Comparison of ENCODE assay signal across 10 mouse cellular contexts in the genomic region with DNA sequence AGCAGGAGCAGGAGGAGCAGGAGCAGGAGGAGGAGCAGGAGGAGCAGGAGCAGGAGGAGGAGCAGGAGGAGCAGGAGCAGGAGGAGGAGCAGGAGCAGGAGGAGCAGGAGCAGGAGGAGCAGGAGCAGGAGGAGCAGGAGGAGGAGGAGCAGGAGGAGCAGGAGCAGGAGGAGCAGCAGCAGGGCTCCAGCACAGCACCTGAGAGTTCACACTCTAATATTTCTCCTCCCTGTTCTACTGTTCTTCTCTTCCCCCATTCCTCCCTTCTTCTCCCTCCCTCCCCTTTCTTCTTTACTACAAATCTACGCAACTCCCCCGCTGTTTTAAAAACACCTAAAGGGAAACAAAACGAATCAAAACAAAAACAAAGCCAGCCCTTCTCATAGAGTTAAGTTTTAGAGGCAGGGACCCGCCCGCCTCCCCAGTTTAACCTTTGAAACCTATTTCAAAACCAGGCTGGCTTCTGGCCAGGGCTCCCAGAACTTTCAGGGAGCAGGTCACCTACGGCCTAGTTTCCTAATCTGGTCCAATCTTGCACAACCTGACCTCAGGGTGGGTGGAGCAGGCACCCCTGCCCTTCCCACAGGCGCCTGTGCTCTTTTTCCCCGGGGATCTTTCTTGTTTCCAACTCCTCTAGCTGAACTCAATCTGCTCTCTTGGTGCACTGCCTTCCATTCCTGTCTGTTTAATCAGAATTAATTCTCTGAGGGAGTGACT.
DNase-seq lines count a peak whose midpoint lies in the region; ATAC-seq and TF ChIP-seq lines count a peak whose summit lies in the region.
"Had no signal": no experiment of that assay in that cellular context is flagged by ENCODE, and none has a peak within 500 bp of the region (broad histone marks: within the 10 kb centered on the region; RNA-seq: fewer than 3 reads in every experiment).

No protein-coding gene starts in this region.

- no peak overlapping the region for H3K4me3 ChIP-seq in kidney, embryonic 14.5 days (ENCODE audit: low read length)
- H3K4me3 ChIP-seq in hindbrain, postnatal 0 days (ENCODE audit: low read length): no peak overlapping the region
- H3K4me3 ChIP-seq: embryonic facial prominence, embryonic 15.5 days; neural tube, embryonic 12.5 days had no signal

- no peaks in the 10 kb centered on the region for H3K36me3 ChIP-seq in kidney, embryonic 14.5 days (ENCODE audit: control insufficient read depth, insufficient read depth, low read length)
- H3K36me3 ChIP-seq in hindbrain, postnatal 0 days (ENCODE audit: insufficient read depth, low read length): no peaks in the 10 kb centered on the region
- H3K36me3 ChIP-seq: embryonic facial prominence, embryonic 15.5 days; neural tube, embryonic 12.5 days had no signal

- no peak overlapping the region for H3K4me2 ChIP-seq in kidney, embryonic 14.5 days (replicated peaks; ENCODE audit: low read depth, low read length)
- no peak overlapping the region for H3K4me2 ChIP-seq in hindbrain, postnatal 0 days (ENCODE audit: low read depth, low read length)
- H3K4me2 ChIP-seq: embryonic facial prominence, embryonic 15.5 days; neural tube, embryonic 12.5 days had no signal

- TF ChIP-seq CTCF in hindbrain, postnatal 0 days (IDR thresholded peaks at IDR 0.05; ENCODE audit: low read depth): no peak

- ATAC-seq in erythroblast, adult 5-6 weeks (replicated peaks; ENCODE audit: low FRiP score, poor library complexity, severe bottlenecking): 0 out of 2 replicates have a peak, but pooled peaks have one; percentile 19
- ATAC-seq in kidney, embryonic 14.5 days (ENCODE audit: low FRiP score, low TSS enrichment): peak; percentile 69
- no peak for ATAC-seq in hindbrain, postnatal 0 days

- 35% methylated on average over 8 of the region's 8 CpGs for WGBS in kidney, embryonic 14.5 days
- WGBS in hindbrain, postnatal 0 days: 61% methylated on average over 8 of the region's 8 CpGs

- no peak overlapping the region for H3K9ac ChIP-seq in kidney, embryonic 14.5 days (ENCODE audit: low read depth, low read length)
- no peak overlapping the region for H3K9ac ChIP-seq in hindbrain, postnatal 0 days (replicated peaks; ENCODE audit: low read length)
- H3K9ac ChIP-seq: embryonic facial prominence, embryonic 15.5 days; neural tube, embryonic 12.5 days had no signal

- DNase-seq in 3134 (ENCODE audit: extremely low read depth, insufficient read length, low spot score): peak; percentile 43
- DNase-seq in lung, postnatal 14 days: peak; percentile 93
- DNase-seq in cerebellum, postnatal 36 days: no peak
- DNase-seq in right cerebral cortex, postnatal 10 days (ENCODE audit: low spot score in 2 of 2): no peak
- no peak for DNase-seq in hindbrain, postnatal 0 days (ENCODE audit: low spot score)
- DNase-seq in right cerebral cortex, postnatal 36 days (ENCODE audit: low spot score in 2 of 2): no peak

- H3K27me3 ChIP-seq in kidney, embryonic 14.5 days (ENCODE audit: control insufficient read depth, insufficient read depth, low read length): no peaks in the 10 kb centered on the region
- H3K27me3 ChIP-seq in hindbrain, postnatal 0 days (ENCODE audit: insufficient read depth, low read length): no peaks in the 10 kb centered on the region
- H3K27me3 ChIP-seq: embryonic facial prominence, embryonic 15.5 days; neural tube, embryonic 12.5 days had no signal

- no peaks in the 10 kb centered on the region for H3K9me3 ChIP-seq in kidney, embryonic 14.5 days (ENCODE audit: control insufficient read depth, low read length)
- H3K9me3 ChIP-seq in hindbrain, postnatal 0 days (ENCODE audit: low read length): no peaks in the 10 kb centered on the region
- H3K9me3 ChIP-seq: embryonic facial prominence, embryonic 15.5 days; neural tube, embryonic 12.5 days had no signal

- H3K27ac ChIP-seq in kidney, embryonic 14.5 days (ENCODE audit: low read depth, low read length): peak overlapping the region; percentile 59; the same call in 1 of the 2 replicates
- no peak overlapping the region for H3K27ac ChIP-seq in hindbrain, postnatal 0 days
- H3K27ac ChIP-seq: embryonic facial prominence, embryonic 15.5 days; neural tube, embryonic 12.5 days had no signal

- H3K4me1 ChIP-seq in kidney, embryonic 14.5 days (ENCODE audit: control insufficient read depth, insufficient read depth, low read length): 0 out of 2 replicates have a peak, but pooled peaks cover 3% of the 10 kb centered on the region
- no peaks in the 10 kb centered on the region; the same call in 1 of the 2 replicates for H3K4me1 ChIP-seq in hindbrain, postnatal 0 days (ENCODE audit: insufficient read depth, low read length)
- H3K4me1 ChIP-seq: neural tube, embryonic 12.5 days had no signal

Comparison
In these comparisons a context has a peak if more than half of its experiments do, and no peak if none do; other contexts are left out.
1. DNase-seq: peak in 3134 (single experiment) and lung, postnatal 14 days (single experiment); none in cerebellum, postnatal 36 days (0 of 2), right cerebral cortex, postnatal 10 days (0 of 2), hindbrain, postnatal 0 days (single experiment) and right cerebral cortex, postnatal 36 days (0 of 2).